Mouse (Mus musculus) limb, embryonic 12.5 days (tissue): ENCODE measurements around the gene Kif1a. TPM values are rescaled to one million over a fixed set of nuclear protein-coding genes. Genes with fewer than 3 reads are reported as not detected.

Source experiments
- ATAC-seq: fragments of 200-750 bp; cut with Nextera tagmentation; 2 replicates; pipeline ENCODE4 v1.8.0; 2017; ENCODE audit warnings: low read depth, moderate TSS enrichment; ENCODE audit not compliant: insufficient number of reproducible peaks, insufficient read depth, low FRiP score, low TSS enrichment
- H3K27ac ChIP-seq: fragments of 300-500 bp; sonication (generic); 2 replicates; pipeline ENCODE4 v1.5.1; 2016; ENCODE audit warnings: mild to moderate bottlenecking, moderate library complexity
- H3K27me3 ChIP-seq: fragments of 300-500 bp; sonication (generic); 2 replicates; pipeline ENCODE4 v1.6.1; 2016; ENCODE audit warnings: mild to moderate bottlenecking, moderate library complexity
- H3K36me3 ChIP-seq: fragments of 300-500 bp; sonication (generic); 2 replicates; pipeline ENCODE4 v1.6.1; 2016; ENCODE audit warnings: mild to moderate bottlenecking, moderate library complexity
- H3K4me1 ChIP-seq: fragments of 300-500 bp; sonication (generic); replicated peaks from 2 replicates; pipeline ENCODE4 v1.6.1; 2016
- H3K4me2 ChIP-seq: fragments of 300-500 bp; sonication (generic); 2 replicates; pipeline ENCODE4 v1.6.1; 2016; ENCODE audit warnings: mild to moderate bottlenecking, moderate library complexity
- H3K4me3 ChIP-seq: fragments of 300-500 bp; sonication (generic); replicated peaks from 2 replicates; pipeline ENCODE4 v1.5.1; 2016; ENCODE audit warnings: mild to moderate bottlenecking
- H3K9ac ChIP-seq: fragments of 300-500 bp; sonication (generic); replicated peaks from 2 replicates; pipeline ENCODE4 v1.6.1; 2016; ENCODE audit warnings: mild to moderate bottlenecking, moderate library complexity
- H3K9me3 ChIP-seq: fragments of 300-500 bp; sonication (generic); 2 replicates; pipeline ENCODE4 v1.6.1; 2016; ENCODE audit warnings: mild to moderate bottlenecking, moderate library complexity
- WGBS: fragments of 180-500 bp; shearing (Covaris S2); methylation state at CpG from one replicate; pipeline ENCODE4 v1.1.7; 2016; 5-methylcytosine and 5-hydroxymethylcytosine counted together
- polyA plus RNA-seq: library from polyadenylated mRNA; unstranded; fragments of >200 nt; fragmentation: Nextera tagmentation; extraction: Ambion mirVana; gene quantifications from 2 replicates; pipeline ENCODE4 v1.2.1, GENCODE M21; 2016

The Kif1a gene
- polyA plus RNA-seq, 1 experiment from 2014 or later: 10.3 TPM

- Histone ChIP-seq H3K4me2 (peak overlapping the region; percentile 50), H3K27ac (no peak overlapping the region), H3K4me1 (peaks cover 8% of the 10 kb centered on the region), H3K36me3 (no peaks in the 10 kb centered on the region), H3K27me3 (0 out of 2 replicates have a peak, but pooled peaks cover 4% of the 10 kb centered on the region), H3K9ac (peak overlapping the region; percentile 27; the same call in 1 of the 2 replicates), H3K9me3 (no peaks in the 10 kb centered on the region), H3K4me3 (0 out of 2 replicates have a peak overlapping the region, but pooled peaks have one; percentile 12)
- 37% methylated on average over 19 of the region's 23 CpGs for WGBS
- ATAC-seq: 0 out of 2 replicates have a peak, but pooled peaks have one; percentile 27
Measured at GRCm38 (mm10) chr1:93051124-93051833, 50.5 kb downstream of the Kif1a start.

GRCm38 (mm10) chr1:93050071-93050470 is 51.7 kb downstream of the Kif1a start:
- Histone ChIP-seq H3K36me3 (no peaks in the 10 kb centered on the region), H3K9ac (no peak overlapping the region), H3K27me3 (0 out of 2 replicates have a peak, but pooled peaks cover 7% of the 10 kb centered on the region), H3K27ac (no peak overlapping the region), H3K4me2 (no peak overlapping the region), H3K4me1 (peaks cover 8% of the 10 kb centered on the region), H3K4me3 (no peak overlapping the region), H3K9me3 (no peaks in the 10 kb centered on the region)
- ATAC-seq: no peak
- 79% methylated on average over 3 of the region's 3 CpGs for WGBS

DNA sequence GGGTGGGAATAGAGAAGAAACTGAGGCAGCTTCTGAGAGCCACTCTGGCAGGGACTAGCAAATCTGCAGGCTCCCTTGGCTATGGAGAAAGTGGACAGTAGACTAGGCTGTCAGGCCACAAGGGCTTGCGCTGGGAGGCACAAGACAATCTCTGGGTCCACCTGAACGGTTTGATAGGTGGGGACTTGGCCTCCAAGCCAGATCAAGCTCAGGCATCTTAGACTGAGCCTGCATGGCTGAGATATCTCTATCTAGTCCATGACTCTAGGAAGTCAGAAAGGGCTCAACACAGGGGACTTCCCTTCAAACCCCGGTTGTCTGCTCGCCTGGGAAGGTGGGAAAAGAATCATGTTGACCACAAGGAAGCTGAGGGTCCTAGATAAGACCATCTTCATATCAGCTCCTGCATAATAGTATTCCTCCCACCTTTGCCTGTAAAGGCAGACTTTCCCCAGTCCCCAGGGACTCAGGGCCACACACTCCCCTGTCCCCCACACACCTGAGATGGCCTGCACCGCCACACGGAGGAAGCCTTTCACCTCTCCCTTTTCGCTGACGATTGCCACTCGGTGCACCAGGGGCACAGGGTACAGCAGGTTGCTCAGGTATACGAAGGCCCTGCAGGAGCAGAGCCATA is 55.5 kb downstream of the Kif1a start:
- Histone ChIP-seq H3K9ac (no peak overlapping the region), H3K27ac (no peak overlapping the region), H3K27me3 (0 out of 2 replicates have a peak, but pooled peaks cover 3% of the 10 kb centered on the region), H3K36me3 (no peaks in the 10 kb centered on the region), H3K4me1 (peaks cover 3% of the 10 kb centered on the region), H3K9me3 (no peaks in the 10 kb centered on the region), H3K4me3 (no peak overlapping the region), H3K4me2 (no peak overlapping the region)
- 89% methylated on average over 10 of the region's 10 CpGs for WGBS
- ATAC-seq: no peak

DNA sequence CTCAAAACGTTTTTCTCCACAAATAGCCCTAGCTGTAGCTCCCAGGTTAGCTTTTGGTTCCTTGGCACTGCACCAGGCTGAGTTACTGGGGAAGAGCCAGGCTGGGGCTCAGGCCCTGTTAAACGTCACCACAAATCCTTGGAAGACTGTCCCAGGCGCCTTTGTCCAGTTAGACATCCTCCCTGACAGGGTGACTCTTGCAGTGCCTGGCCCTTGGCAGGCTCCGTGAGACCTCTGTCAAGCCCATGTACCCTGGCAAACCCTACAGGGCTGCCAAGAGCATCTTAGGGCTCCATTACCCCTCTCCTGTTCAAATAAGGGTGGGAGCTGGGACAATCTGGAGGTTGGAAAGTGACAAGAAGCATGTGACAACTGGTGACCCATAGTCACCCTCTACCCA is 65.8 kb downstream of the Kif1a start:
- Histone ChIP-seq H3K27me3 (no peaks in the 10 kb centered on the region; the same call in 1 of the 2 replicates), H3K9me3 (peaks cover 9% of the 10 kb centered on the region; the same call in 1 of the 2 replicates), H3K4me2 (no peak overlapping the region), H3K4me1 (peaks cover 5% of the 10 kb centered on the region; the same call in 1 of the 2 replicates), H3K9ac (no peak overlapping the region), H3K4me3 (no peak overlapping the region), H3K27ac (no peak overlapping the region), H3K36me3 (peaks cover 5% of the 10 kb centered on the region; the same call in 1 of the 2 replicates)
- WGBS: 76% methylated on average over 4 of the region's 4 CpGs
- ATAC-seq: no peak

DNA sequence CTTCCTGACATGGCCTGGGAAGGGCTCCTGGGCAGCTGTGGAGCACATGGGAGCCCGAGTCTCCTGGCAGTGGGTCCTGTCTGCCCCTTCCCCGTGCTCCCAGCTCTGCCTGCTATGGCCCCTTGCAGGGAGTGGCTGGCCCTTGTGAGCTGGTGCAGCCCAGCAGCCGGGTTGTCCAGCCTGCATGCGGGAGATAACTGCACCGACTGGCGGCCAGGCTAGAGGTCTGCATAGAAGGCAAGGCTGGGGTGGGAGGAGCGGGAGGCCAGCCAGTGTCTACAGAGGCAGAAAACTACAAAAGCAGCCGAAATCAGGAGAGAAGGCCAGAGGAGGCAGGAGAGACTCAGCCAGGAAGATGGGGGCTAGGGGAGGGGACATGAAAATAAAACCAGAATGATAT is 67.8 kb downstream of the Kif1a start:
- no peak overlapping the region for H3K27ac ChIP-seq
- peaks cover 5% of the 10 kb centered on the region; the same call in 1 of the 2 replicates for H3K4me1 ChIP-seq
- H3K4me2 ChIP-seq: no peak overlapping the region
- no peak overlapping the region for H3K9ac ChIP-seq
- H3K9me3 ChIP-seq: peaks cover 9% of the 10 kb centered on the region; the same call in 1 of the 2 replicates
- 58% methylated on average over 8 of the region's 8 CpGs for WGBS
- no peak overlapping the region for H3K4me3 ChIP-seq
- H3K36me3 ChIP-seq: peaks cover 5% of the 10 kb centered on the region; the same call in 1 of the 2 replicates
- ATAC-seq: no peak
- H3K27me3 ChIP-seq: no peaks in the 10 kb centered on the region; the same call in 1 of the 2 replicates

GRCm38 (mm10) chr1:93031199-93031598 is 70.6 kb downstream of the Kif1a start:
- H3K4me3 ChIP-seq: no peak overlapping the region
- no peak overlapping the region for H3K9ac ChIP-seq
- H3K4me1 ChIP-seq: peaks cover 5% of the 10 kb centered on the region; the same call in 1 of the 2 replicates
- no peak for ATAC-seq
- H3K4me2 ChIP-seq: no peak overlapping the region
- H3K27ac ChIP-seq: no peak overlapping the region
- 78% methylated on average over 3 of the region's 3 CpGs for WGBS
- H3K27me3 ChIP-seq: no peaks in the 10 kb centered on the region; the same call in 1 of the 2 replicates
- H3K9me3 ChIP-seq: no peaks in the 10 kb centered on the region
- no peaks in the 10 kb centered on the region for H3K36me3 ChIP-seq

- Histone ChIP-seq H3K9me3 (no peaks in the 10 kb centered on the region), H3K4me3 (no peak overlapping the region), H3K27me3 (no peaks in the 10 kb centered on the region), H3K9ac (no peak overlapping the region), H3K4me2 (no peak overlapping the region), H3K27ac (no peak overlapping the region), H3K36me3 (no peaks in the 10 kb centered on the region), H3K4me1 (peaks cover 5% of the 10 kb centered on the region; the same call in 1 of the 2 replicates)
- WGBS: 71% methylated on average over 2 of the region's 2 CpGs
- ATAC-seq: no peak
Measured at GRCm38 (mm10) chr1:93030060-93030459, 71.7 kb downstream of the Kif1a start.

DNA sequence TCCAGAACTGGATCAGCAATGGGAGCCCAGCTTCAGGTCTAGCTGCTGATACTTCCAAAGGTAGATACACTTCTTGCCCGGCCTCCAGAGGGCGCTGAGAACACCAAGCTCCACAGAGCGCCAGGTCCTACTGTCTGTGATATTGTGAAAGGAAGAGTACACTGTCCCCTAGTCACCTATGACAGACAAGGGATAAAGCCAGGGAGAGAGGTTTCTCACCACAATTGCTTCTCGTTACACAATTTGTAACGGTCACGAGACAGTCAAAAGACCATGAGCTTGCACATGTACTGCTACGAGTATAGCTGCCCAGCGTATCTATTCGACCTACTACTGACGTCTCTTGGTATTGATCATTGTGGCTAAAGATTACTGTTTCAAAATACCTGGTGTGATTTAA is 72.4 kb downstream of the Kif1a start:
- Histone ChIP-seq H3K27me3 (no peaks in the 10 kb centered on the region), H3K4me3 (no peak overlapping the region), H3K4me1 (0 out of 2 replicates have a peak, but pooled peaks cover under 1% of the 10 kb centered on the region), H3K27ac (no peak overlapping the region), H3K9ac (no peak overlapping the region), H3K9me3 (no peaks in the 10 kb centered on the region), H3K36me3 (no peaks in the 10 kb centered on the region), H3K4me2 (no peak overlapping the region)
- ATAC-seq: no peak
- 95% methylated on average over 10 of the region's 10 CpGs for WGBS

GRCm38 (mm10) chr1:93026600-93026999 is 75.2 kb downstream of the Kif1a start:
- 89% methylated on average over 8 of the region's 8 CpGs for WGBS
- H3K4me1 ChIP-seq: no peaks in the 10 kb centered on the region
- H3K27me3 ChIP-seq: no peaks in the 10 kb centered on the region
- H3K4me2 ChIP-seq: no peak overlapping the region
- H3K9me3 ChIP-seq: no peaks in the 10 kb centered on the region
- no peaks in the 10 kb centered on the region; the same call in 1 of the 2 replicates for H3K36me3 ChIP-seq
- no peak overlapping the region for H3K4me3 ChIP-seq
- no peak for ATAC-seq
- no peak overlapping the region for H3K27ac ChIP-seq
- H3K9ac ChIP-seq: no peak overlapping the region

DNA sequence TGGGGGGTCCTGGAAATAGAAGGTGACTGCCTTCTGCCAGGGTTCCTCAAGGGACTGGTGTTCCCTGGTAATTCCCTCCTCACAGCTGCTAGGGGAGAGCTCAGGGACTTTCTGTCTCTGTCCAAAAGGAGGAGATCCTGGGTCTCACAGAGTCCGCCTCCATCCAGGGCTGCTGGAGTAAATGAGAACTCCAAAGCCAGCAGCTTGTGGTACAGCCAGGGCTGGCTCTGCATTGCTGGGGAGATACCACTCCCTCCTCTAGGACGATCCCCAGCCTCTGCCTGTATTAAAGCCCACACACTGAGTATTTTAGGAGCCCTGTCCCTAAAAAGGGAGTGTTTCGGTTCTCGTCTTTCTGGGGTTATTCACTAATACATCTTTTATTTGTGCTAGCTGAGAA is 81.1 kb downstream of the Kif1a start:
- ATAC-seq: no peak
- no peak overlapping the region for H3K27ac ChIP-seq
- H3K9ac ChIP-seq: no peak overlapping the region
- no peak overlapping the region for H3K4me3 ChIP-seq
- no peaks in the 10 kb centered on the region for H3K27me3 ChIP-seq
- no peaks in the 10 kb centered on the region for H3K4me1 ChIP-seq
- H3K4me2 ChIP-seq: no peak overlapping the region
- no peaks in the 10 kb centered on the region; the same call in 1 of the 2 replicates for H3K36me3 ChIP-seq
- whole genome bisulfite sequencing: 75% methylated on average over 4 of the region's 4 CpGs
- no peaks in the 10 kb centered on the region for H3K9me3 ChIP-seq

DNA sequence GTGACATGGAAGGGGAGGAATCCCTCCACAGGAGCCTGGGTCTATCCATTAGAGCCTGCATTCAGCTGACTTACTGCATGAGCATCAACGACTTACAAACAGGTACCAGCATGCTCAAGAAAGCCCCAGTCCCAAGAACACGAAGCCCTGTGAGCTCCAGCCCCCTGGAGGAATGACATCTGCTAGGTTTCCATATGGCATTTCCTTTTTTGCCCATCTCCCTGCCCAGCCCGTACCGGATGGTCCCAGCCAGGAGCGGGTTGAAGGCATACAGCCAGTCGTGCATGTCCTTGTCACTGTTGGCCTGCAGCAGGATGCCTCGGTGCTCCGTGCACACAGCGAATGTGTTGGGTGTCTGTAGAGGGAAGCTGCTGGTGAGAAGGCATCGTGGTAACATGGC is 83.0 kb downstream of the Kif1a start:
- Histone ChIP-seq H3K9ac (no peak overlapping the region), H3K36me3 (no peaks in the 10 kb centered on the region; the same call in 1 of the 2 replicates), H3K27ac (no peak overlapping the region), H3K9me3 (no peaks in the 10 kb centered on the region), H3K27me3 (no peaks in the 10 kb centered on the region), H3K4me1 (no peaks in the 10 kb centered on the region), H3K4me3 (no peak overlapping the region), H3K4me2 (no peak overlapping the region)
- ATAC-seq: no peak
- 86% methylated on average over 10 of the region's 10 CpGs for WGBS
